Mouse (Mus musculus) ES-E14 (cell line): Measurements from ENCODE around the gene BC055324. TPM values are rescaled to one million over a fixed set of nuclear protein-coding genes. Genes with fewer than 3 reads are reported as not detected.
A peak's percentile ranks its signal among the peaks of the same experiment; 100 is the strongest.

Source experiments
- DNase-seq: peaks from one replicate; pipeline ENCODE4 v3.0.0-alpha.2; 2013; ENCODE audit warnings: low read depth, low spot score
- H3K27ac ChIP-seq: 2 replicates; pipeline ENCODE4 v1.5.1; 2012; ENCODE audit warnings: low read depth, mild to moderate bottlenecking, low read length, moderate library complexity, mixed read lengths; ENCODE audit not compliant: poor library complexity, insufficient read depth, severe bottlenecking
- H3K36me3 ChIP-seq: 2 replicates; pipeline ENCODE4 v1.6.1; 2012; ENCODE audit warnings: mild to moderate bottlenecking, low read length, moderate library complexity, mixed read lengths; ENCODE audit not compliant: control insufficient read depth, poor library complexity, insufficient read depth, severe bottlenecking
- H3K4me1 ChIP-seq, 2 experiments: fragments of 150-350 bp in 1 of 2; sonication (generic) in 1 of 2; 2 replicates each; pipeline ENCODE4 v1.6.1; 2012; ENCODE audit warnings: low read length in 2 of 2, mild to moderate bottlenecking in 1 of 2, mixed read lengths in 1 of 2; ENCODE audit not compliant: control insufficient read depth in 2 of 2, insufficient read depth in 2 of 2, poor library complexity in 1 of 2
- H3K4me3 ChIP-seq, 2 experiments: fragments of 150-350 bp in 1 of 2; sonication (generic) in 1 of 2; 2 replicates each; pipeline ENCODE4 v1.5.1; 2012; ENCODE audit warnings: low read length in 2 of 2, low read depth in 1 of 2, mild to moderate bottlenecking in 1 of 2, mixed read lengths in 1 of 2; ENCODE audit not compliant: insufficient read depth in 1 of 2, poor library complexity in 1 of 2, severe bottlenecking in 1 of 2
- H3K9ac ChIP-seq: 2 replicates; pipeline ENCODE4 v1.6.1; 2012; ENCODE audit warnings: low read depth, mild to moderate bottlenecking, low read length, mixed read lengths; ENCODE audit not compliant: poor library complexity, insufficient read depth, severe bottlenecking
- H3K9me3 ChIP-seq: fragments of 150-350 bp; sonication (generic); 2 replicates; pipeline ENCODE4 v1.6.1; 2012; ENCODE audit warnings: low read depth, mild to moderate bottlenecking, low read length; ENCODE audit not compliant: control insufficient read depth, insufficient read depth
- CHD2 ChIP-seq: IDR thresholded peaks from 2 replicates; pipeline ENCODE4 v1.6.1; 2014; ENCODE audit warnings: mild to moderate bottlenecking, low read depth, low read length, inconsistent platforms
- HCFC1 ChIP-seq: IDR thresholded peaks from 2 replicates; pipeline ENCODE4 v1.6.1; 2012; ENCODE audit warnings: low read length, inconsistent platforms, borderline replicate concordance; ENCODE audit not compliant: insufficient read depth
- MAFK ChIP-seq: IDR thresholded peaks from 2 replicates; pipeline ENCODE4 v1.6.1; 2014; ENCODE audit warnings: mild to moderate bottlenecking, low read depth, low read length, inconsistent platforms; ENCODE audit not compliant: insufficient read depth
- ZC3H11A ChIP-seq: IDR thresholded peaks from 2 replicates; pipeline ENCODE4 v1.6.1; 2012; ENCODE audit warnings: low read depth, mild to moderate bottlenecking, inconsistent platforms, low read length, borderline replicate concordance
- ZNF384 ChIP-seq: IDR thresholded peaks from 2 replicates; pipeline ENCODE4 v1.6.1; 2012; ENCODE audit warnings: low read depth, low read length, inconsistent platforms
- in situ Hi-C, 2 experiments: fragments of 600-800 bp; cut with MboI; formaldehyde crosslinking; loops; one replicate each; pipeline ENCODE4 v1.15.1; 2025; ENCODE audit warnings: low sequenced_read_pairs in 2 of 2, inconsistent platforms in 1 of 2; ENCODE audit not compliant: unreplicated experiment in 2 of 2
- total RNA-seq: library from RNA; depleted of rRNA; stranded (reverse); fragments of 300-350 nt; gene quantifications from 2 replicates; pipeline ENCODE4 v1.2.3, GENCODE M21; 2012

Gene BC055324
- total RNA-seq, 1 experiment, result 46.8 TPM

GRCm38 (mm10) chr1:163910785-163911184 lies 83.8 kb downstream of the BC055324 start:
- no peak for DNase-seq
- Histone ChIP-seq H3K27ac (no peak overlapping the region), H3K4me3 (no peak overlapping the region)

GRCm38 (mm10) chr1:163910343-163910742 lies 84.3 kb downstream of the BC055324 start:
- H3K4me1 ChIP-seq, result no peaks in the 10 kb centered on the region
- H3K9me3 ChIP-seq, result no peaks in the 10 kb centered on the region
- H3K4me3 ChIP-seq, result no peak overlapping the region
- in situ Hi-C loops, result loop anchor here in 1 of 2 experiments (25.0 kb wide), 1 partner anchor 773 kb away; no protein-coding TSS in a partner anchor
- TF ChIP-seq ZNF384 (no peak), HCFC1 (no peak), MAFK (0 out of 2 replicates have a peak, but pooled peaks have one; percentile 9), CHD2 (no peak), ZC3H11A (peak; percentile 52; the same call in 1 of the 2 replicates)
- no peaks in the 10 kb centered on the region for H3K36me3 ChIP-seq
- peak; percentile 51 for DNase-seq
- no peak overlapping the region for H3K9ac ChIP-seq
- H3K27ac ChIP-seq, result no peak overlapping the region

More at GRCm38 (mm10) chr1:163910785-163911184, 83.8 kb downstream of the BC055324 start:
- no peak for TF ChIP-seq ZC3H11A
- Histone ChIP-seq H3K36me3 (0 out of 2 replicates have a peak, but pooled peaks cover 2% of the 10 kb centered on the region), H3K9ac (no peak overlapping the region), H3K9me3 (no peaks in the 10 kb centered on the region), H3K4me1 (no peaks in the 10 kb centered on the region)
- in situ Hi-C loops, result loop anchor here in 1 of 2 experiments (25.0 kb wide), 1 partner anchor 773 kb away; no protein-coding TSS in a partner anchor

- no peak overlapping the region for H3K27ac ChIP-seq
- H3K36me3 ChIP-seq, result no peaks in the 10 kb centered on the region
- H3K9me3 ChIP-seq, result no peaks in the 10 kb centered on the region
- in situ Hi-C loops, result loop anchor here in 1 of 2 experiments (25.0 kb wide), 1 partner anchor 771 kb away; no protein-coding TSS in a partner anchor
- H3K4me1 ChIP-seq, result no peaks in the 10 kb centered on the region
- TF ChIP-seq ZNF384, result no peak
- TF ChIP-seq HCFC1, result no peak
- TF ChIP-seq MAFK, result no peak
- no peak for TF ChIP-seq ZC3H11A
- TF ChIP-seq CHD2, result no peak
- no peak overlapping the region for H3K9ac ChIP-seq
- DNase-seq, result no peak
- H3K4me3 ChIP-seq, result no peak overlapping the region
Measured at GRCm38 (mm10) chr1:163908389-163908788, 86.2 kb downstream of the BC055324 start.

- no peak overlapping the region for H3K4me3 ChIP-seq
- DNase-seq, result no peak
- no peak overlapping the region for H3K9ac ChIP-seq
- no peaks in the 10 kb centered on the region for H3K36me3 ChIP-seq
- in situ Hi-C loops, result loop anchor here in 1 of 2 experiments (25.0 kb wide), 1 partner anchor 770 kb away; no protein-coding TSS in a partner anchor
- no peak overlapping the region for H3K27ac ChIP-seq
- H3K9me3 ChIP-seq, result no peaks in the 10 kb centered on the region
- no peaks in the 10 kb centered on the region for H3K4me1 ChIP-seq
- TF ChIP-seq MAFK, result no peak
Measured at GRCm38 (mm10) chr1:163907007-163907811, 87.4 kb downstream of the BC055324 start.

- Histone ChIP-seq H3K36me3 (no peaks in the 10 kb centered on the region), H3K4me1 (no peaks in the 10 kb centered on the region)
- in situ Hi-C loops, result loop anchor here in 1 of 2 experiments (25.0 kb wide), 1 partner anchor 766 kb away; no protein-coding TSS in a partner anchor
Measured at GRCm38 (mm10) chr1:163903411-163903810, 91.2 kb downstream of the BC055324 start.

More at GRCm38 (mm10) chr1:163903411-163903810, 91.2 kb downstream of the BC055324 start:
- no peak for TF ChIP-seq ZC3H11A
- TF ChIP-seq MAFK, result no peak
- no peak for TF ChIP-seq HCFC1
- no peak for TF ChIP-seq ZNF384
- TF ChIP-seq CHD2, result no peak
- no peaks in the 10 kb centered on the region for H3K9me3 ChIP-seq
- H3K27ac ChIP-seq, result no peak overlapping the region
- H3K4me3 ChIP-seq, result no peak overlapping the region
- no peak for DNase-seq
- no peak overlapping the region for H3K9ac ChIP-seq
